Mouse (Mus musculus) forebrain, embryonic 14.5 days (tissue): ENCODE measurements at regions not wholly inside any gene's neighbourhood (a gene's known extent, or its start where the extent isn't known, plus 50 kb on each side); places are given as distances from the start of the nearest gene placed in this dataset.

Experiments used
- ATAC-seq: fragments of 200-750 bp; cut with Nextera tagmentation; 2 replicates; pipeline ENCODE4 v1.8.0; 2017; ENCODE audit warnings: mild to moderate bottlenecking, moderate library complexity
- DNase-seq: peaks from one replicate; pipeline ENCODE4 v3.0.0-alpha.2; 2015; ENCODE audit warnings: low spot score
- H3K27ac ChIP-seq: fragments of 300-500 bp; sonication (generic); 2 replicates; pipeline ENCODE4 v1.5.1; 2014; ENCODE audit warnings: low read depth, mild to moderate bottlenecking, control low read depth, low read length, moderate library complexity
- H3K27me3 ChIP-seq: fragments of 300-500 bp; sonication (generic); replicated peaks from 2 replicates; pipeline ENCODE4 v1.6.1; 2014; ENCODE audit warnings: low read length, control low read depth, mixed read lengths; ENCODE audit not compliant: control insufficient read depth, insufficient read depth
- H3K36me3 ChIP-seq: fragments of 300-500 bp; sonication (generic); 2 replicates; pipeline ENCODE4 v1.6.1; 2014; ENCODE audit warnings: low read length, control low read depth; ENCODE audit not compliant: control insufficient read depth, insufficient read depth
- H3K4me1 ChIP-seq: fragments of 300-500 bp; sonication (generic); 2 replicates; pipeline ENCODE4 v1.6.1; 2014; ENCODE audit warnings: antibody characterized with exemption, low read length, control low read depth; ENCODE audit not compliant: control insufficient read depth, insufficient read depth
- H3K4me2 ChIP-seq: fragments of 300-500 bp; sonication (generic); 2 replicates; pipeline ENCODE4 v1.6.1; 2014; ENCODE audit warnings: mild to moderate bottlenecking, control low read depth, low read length
- H3K4me3 ChIP-seq: fragments of 300-500 bp; sonication (generic); 2 replicates; pipeline ENCODE4 v1.5.1; 2014; ENCODE audit warnings: low read depth, low read length, control low read depth
- H3K9ac ChIP-seq: fragments of 300-500 bp; sonication (generic); 2 replicates; pipeline ENCODE4 v1.6.1; 2014; ENCODE audit warnings: mild to moderate bottlenecking, low read length, control low read depth, moderate library complexity
- H3K9me3 ChIP-seq: fragments of 300-500 bp; sonication (generic); replicated peaks from 2 replicates; pipeline ENCODE4 v1.6.1; 2016; ENCODE audit warnings: low read length, control low read depth, mixed read lengths; ENCODE audit not compliant: control insufficient read depth
- WGBS: fragments of 180-500 bp; shearing (Covaris S2); extraction: QIAGEN DNeasy Blood & Tissue Kit; methylation state at CpG from one replicate; pipeline ENCODE4 v1.1.7; 2014; 5-methylcytosine and 5-hydroxymethylcytosine counted together

- Histone ChIP-seq H3K4me3 (no peak overlapping the region), H3K9me3 (no peaks in the 10 kb centered on the region), H3K27ac (no peak overlapping the region), H3K4me1 (no peaks in the 10 kb centered on the region), H3K4me2 (no peak overlapping the region), H3K9ac (no peak overlapping the region), H3K27me3 (no peaks in the 10 kb centered on the region), H3K36me3 (no peaks in the 10 kb centered on the region)
- ATAC-seq = no peak
- 88% methylated on average over 5 of the region's 5 CpGs for WGBS
- no peak for DNase-seq
Observed at GRCm38 (mm10) chr2:148184801-148185212, 138.0 kb upstream of the Foxa2 start.

GRCm38 (mm10) chr2:148186363-148186991 is 139.7 kb upstream of the Foxa2 start:
- no peaks in the 10 kb centered on the region for H3K9me3 ChIP-seq
- no peak for ATAC-seq
- H3K4me1 ChIP-seq = no peaks in the 10 kb centered on the region
- no peak overlapping the region for H3K9ac ChIP-seq
- DNase-seq = no peak
- H3K4me3 ChIP-seq = no peak overlapping the region
- WGBS = 88% methylated on average over 7 of the region's 7 CpGs
- H3K27me3 ChIP-seq = no peaks in the 10 kb centered on the region
- no peak overlapping the region for H3K27ac ChIP-seq
- no peak overlapping the region for H3K4me2 ChIP-seq
- no peaks in the 10 kb centered on the region for H3K36me3 ChIP-seq

GRCm38 (mm10) chr2:148188865-148189264 is 142.1 kb upstream of the Foxa2 start:
- 90% methylated on average over 2 of the region's 2 CpGs for WGBS
- H3K9ac ChIP-seq = no peak overlapping the region
- no peak for DNase-seq
- H3K27me3 ChIP-seq = no peaks in the 10 kb centered on the region
- H3K4me1 ChIP-seq = no peaks in the 10 kb centered on the region
- no peak overlapping the region for H3K27ac ChIP-seq
- no peak for ATAC-seq
- no peak overlapping the region for H3K4me3 ChIP-seq
- no peaks in the 10 kb centered on the region for H3K9me3 ChIP-seq
- no peak overlapping the region for H3K4me2 ChIP-seq
- no peaks in the 10 kb centered on the region for H3K36me3 ChIP-seq

- Histone ChIP-seq H3K27ac (no peak overlapping the region), H3K9me3 (no peaks in the 10 kb centered on the region), H3K9ac (no peak overlapping the region), H3K36me3 (no peaks in the 10 kb centered on the region), H3K4me3 (no peak overlapping the region), H3K4me2 (no peak overlapping the region), H3K27me3 (no peaks in the 10 kb centered on the region), H3K4me1 (no peaks in the 10 kb centered on the region)
- WGBS = 77% methylated on average over 5 of the region's 5 CpGs
- DNase-seq = no peak
- no peak for ATAC-seq
Observed at GRCm38 (mm10) chr2:148189287-148189686, 142.5 kb upstream of the Foxa2 start.

GRCm38 (mm10) chr2:148192946-148193345 is 146.2 kb upstream of the Foxa2 start:
- H3K27me3 ChIP-seq = no peaks in the 10 kb centered on the region
- no peak overlapping the region for H3K27ac ChIP-seq
- WGBS = 61% methylated on average over 4 of the region's 4 CpGs
- no peaks in the 10 kb centered on the region for H3K36me3 ChIP-seq
- no peaks in the 10 kb centered on the region for H3K9me3 ChIP-seq
- H3K9ac ChIP-seq = no peak overlapping the region
- no peaks in the 10 kb centered on the region for H3K4me1 ChIP-seq
- H3K4me2 ChIP-seq = no peak overlapping the region
- DNase-seq = no peak
- ATAC-seq = no peak
- H3K4me3 ChIP-seq = no peak overlapping the region

GRCm38 (mm10) chr2:148197375-148198015 is 150.7 kb upstream of the Foxa2 start:
- Histone ChIP-seq H3K9ac (no peak overlapping the region), H3K9me3 (no peaks in the 10 kb centered on the region), H3K27ac (no peak overlapping the region), H3K27me3 (no peaks in the 10 kb centered on the region), H3K36me3 (no peaks in the 10 kb centered on the region), H3K4me2 (no peak overlapping the region), H3K4me1 (no peaks in the 10 kb centered on the region), H3K4me3 (no peak overlapping the region)
- no peak for DNase-seq
- ATAC-seq = no peak
- 80% methylated on average over 7 of the region's 7 CpGs for WGBS

- no peak overlapping the region for H3K27ac ChIP-seq
- no peaks in the 10 kb centered on the region for H3K9me3 ChIP-seq
- H3K4me2 ChIP-seq = no peak overlapping the region
- no peaks in the 10 kb centered on the region for H3K36me3 ChIP-seq
- no peaks in the 10 kb centered on the region for H3K27me3 ChIP-seq
- DNase-seq (peak; percentile 5), ATAC-seq (0 out of 2 replicates have a peak, but pooled peaks have one; percentile 23)
- H3K9ac ChIP-seq = no peak overlapping the region
- WGBS = 28% methylated on average over 1 of the region's 1 CpGs
- no peaks in the 10 kb centered on the region for H3K4me1 ChIP-seq
- H3K4me3 ChIP-seq = no peak overlapping the region
Observed at GRCm38 (mm10) chr2:148206633-148207032, 159.9 kb upstream of the Foxa2 start.

GRCm38 (mm10) chr2:148210813-148211212 is 164.0 kb upstream of the Foxa2 start:
- no peaks in the 10 kb centered on the region for H3K36me3 ChIP-seq
- no peak overlapping the region for H3K27ac ChIP-seq
- H3K27me3 ChIP-seq = no peaks in the 10 kb centered on the region
- H3K9ac ChIP-seq = no peak overlapping the region
- WGBS = 82% methylated on average over 2 of the region's 2 CpGs
- no peak overlapping the region for H3K4me2 ChIP-seq
- DNase-seq (no peak), ATAC-seq (no peak)
- no peaks in the 10 kb centered on the region for H3K4me1 ChIP-seq
- H3K9me3 ChIP-seq = no peaks in the 10 kb centered on the region
- H3K4me3 ChIP-seq = no peak overlapping the region

GRCm38 (mm10) chr2:148217136-148217535 is 170.4 kb upstream of the Foxa2 start:
- H3K27ac ChIP-seq = no peak overlapping the region
- DNase-seq = no peak
- H3K4me1 ChIP-seq = no peaks in the 10 kb centered on the region
- no peak for ATAC-seq
- H3K9ac ChIP-seq = no peak overlapping the region
- H3K9me3 ChIP-seq = no peaks in the 10 kb centered on the region
- no peaks in the 10 kb centered on the region for H3K27me3 ChIP-seq
- H3K4me3 ChIP-seq = no peak overlapping the region
- 81% methylated on average over 4 of the region's 4 CpGs for WGBS
- no peaks in the 10 kb centered on the region for H3K36me3 ChIP-seq
- no peak overlapping the region for H3K4me2 ChIP-seq
